Mouse (Mus musculus): ENCODE measurements around the gene Pla2g3. TPM values are rescaled to one million over a fixed set of nuclear protein-coding genes. Genes with fewer than 3 reads are reported as not detected.

The Pla2g3 gene
- total RNA-seq (2015) (0.71 and 0.75 TPM in 2 replicates), total RNA-seq (2017) (0.81 and 0.88 TPM in 2 replicates)

DNA sequence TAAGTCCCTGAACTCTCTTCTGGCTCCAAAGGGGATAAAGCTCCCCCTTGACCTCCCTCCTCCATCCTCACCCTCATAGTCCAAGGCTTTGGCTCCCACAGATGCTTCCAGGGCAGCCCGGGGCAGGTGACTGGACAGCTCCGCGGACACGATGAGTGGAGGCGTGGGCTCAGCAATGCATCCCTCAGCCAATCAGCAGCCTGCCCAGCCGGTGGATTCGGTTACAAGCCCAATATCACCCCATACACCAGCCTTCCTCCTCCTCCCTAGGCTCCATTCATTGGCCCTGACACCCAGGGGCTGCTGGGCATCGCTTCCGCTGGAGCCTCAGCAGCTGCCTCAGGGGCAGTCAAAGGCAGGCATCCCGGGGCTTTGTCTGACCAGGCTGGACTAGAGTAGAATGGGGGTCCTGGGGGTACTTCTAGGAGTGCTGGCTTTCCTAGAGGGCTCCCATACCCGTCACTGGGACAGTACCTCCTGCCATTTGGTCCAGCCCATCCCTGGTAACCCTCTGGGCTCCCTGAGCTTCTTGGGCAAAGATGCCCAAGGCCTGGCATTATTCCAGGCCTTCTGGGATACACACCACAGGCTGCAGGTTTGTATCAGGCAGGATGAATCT is at the start of gene Pla2g3:
Pla2g3 (plus strand) TSS at position 333 of the 619 bp plus-strand sequence.
- ATAC-seq (ENCODE audit: poor library complexity, severe bottlenecking): no peak

GRCm38 (mm10) chr11:3441696-3442443 is 46.2 kb upstream of the Pla2g3 start:
- ATAC-seq (ENCODE audit: poor library complexity, severe bottlenecking): no peak

DNA sequence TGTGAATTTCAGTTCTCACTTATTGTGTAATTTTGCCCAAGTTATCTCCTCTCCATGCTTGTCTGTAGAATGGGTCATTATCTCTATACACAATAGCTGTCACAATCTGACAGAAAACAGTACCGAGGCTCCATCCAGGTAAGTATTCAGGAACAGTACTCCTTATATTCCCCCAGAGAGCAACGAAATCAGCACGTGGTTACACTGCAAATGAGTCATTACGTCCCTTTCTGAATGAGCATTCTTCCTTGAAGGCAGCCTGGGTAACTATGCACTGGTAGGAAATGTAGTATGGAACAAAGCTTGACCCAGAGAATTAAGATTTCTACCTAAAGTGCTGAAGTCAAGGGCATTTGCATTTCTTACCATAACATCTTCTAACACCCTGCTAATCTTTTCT is 45.4 kb upstream of the Pla2g3 start:
- no peak for ATAC-seq (ENCODE audit: poor library complexity, severe bottlenecking)

GRCm38 (mm10) chr11:3443091-3443490 is 45.0 kb upstream of the Pla2g3 start:
- ATAC-seq (ENCODE audit: poor library complexity, severe bottlenecking): no peak

GRCm38 (mm10) chr11:3444875-3445274 is 43.2 kb upstream of the Pla2g3 start:
- peak; percentile 27; the same call in 1 of the 2 replicates for ATAC-seq (ENCODE audit: poor library complexity, severe bottlenecking)

DNA sequence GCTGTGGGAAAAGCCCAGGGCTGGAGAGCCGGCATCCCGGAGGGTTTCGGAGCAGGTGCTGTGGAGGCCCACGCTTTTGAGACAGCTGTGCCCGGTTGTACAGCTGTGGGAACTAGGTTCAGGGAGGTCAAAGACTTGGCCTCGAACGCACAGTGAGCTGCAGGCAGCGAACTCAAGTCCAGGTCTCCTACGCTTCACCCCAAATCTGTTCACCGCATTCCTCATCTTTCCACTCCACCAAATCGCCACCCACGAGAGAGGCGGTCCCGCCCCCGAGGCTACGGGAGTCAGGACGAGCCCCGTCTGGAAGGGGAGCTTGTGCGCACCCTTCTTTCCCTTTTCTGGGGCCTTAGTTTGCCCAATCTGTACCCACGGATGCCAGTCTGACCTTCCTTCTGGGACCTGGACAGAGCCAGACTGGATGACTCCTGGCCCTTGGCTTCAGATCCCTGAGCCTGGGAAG is 36.4 kb upstream of the Pla2g3 start:
- ATAC-seq (ENCODE audit: poor library complexity, severe bottlenecking): peak; percentile 64

DNA sequence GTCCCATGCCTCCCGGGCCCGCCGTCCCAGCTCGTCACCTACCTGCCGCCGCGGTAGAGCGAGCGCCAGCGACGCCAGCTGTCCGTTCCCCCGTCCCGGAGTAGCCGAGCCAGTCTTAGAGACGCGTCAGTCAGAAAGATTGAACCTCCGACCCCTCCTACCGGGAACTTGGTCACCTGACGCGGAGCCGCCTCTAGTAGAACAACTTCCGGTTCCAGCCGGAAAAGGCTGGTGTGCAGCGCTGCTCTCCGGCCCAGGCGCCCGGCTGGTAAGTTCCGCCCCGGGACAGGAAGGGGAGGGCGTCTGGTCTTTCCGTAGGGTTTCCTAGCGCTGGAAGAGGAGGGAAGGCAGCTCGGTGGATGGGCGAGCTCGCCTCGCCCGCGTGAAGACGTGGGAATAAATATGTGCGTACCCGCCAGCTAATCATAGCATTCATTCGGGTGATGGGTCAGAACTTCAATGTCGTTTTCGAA is 35.9 kb upstream of the Pla2g3 start, which contains the start of gene Rnf185:
Rnf185 (minus strand) TSS at position 197 of the 473 bp plus-strand sequence.
- ATAC-seq (ENCODE audit: poor library complexity, severe bottlenecking): peak; percentile 94

DNA sequence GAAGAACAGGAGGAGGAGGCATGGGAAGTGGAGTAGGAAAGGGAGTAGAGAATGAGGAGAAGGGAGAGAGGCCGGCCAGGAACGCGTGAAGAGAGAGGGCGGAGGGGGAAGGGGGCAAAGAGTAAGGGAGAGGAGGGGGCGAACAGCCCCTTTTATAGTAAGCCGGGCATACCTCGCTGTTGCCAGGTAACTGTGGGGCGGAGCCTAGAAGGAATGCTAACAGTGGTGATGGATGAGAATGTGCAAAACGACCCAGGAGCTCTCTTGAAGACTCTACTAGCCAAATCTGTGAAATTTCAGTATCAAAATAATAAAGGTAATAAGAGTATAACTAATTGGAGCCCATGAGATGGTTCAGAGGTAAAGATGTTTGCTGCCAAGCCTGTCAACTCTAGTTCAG is 35.3 kb upstream of the Pla2g3 start:
- ATAC-seq (ENCODE audit: poor library complexity, severe bottlenecking): no peak

- ATAC-seq (ENCODE audit: poor library complexity, severe bottlenecking): no peak
These were observed 34.6 kb upstream of the Pla2g3 start for GRCm38 (mm10) chr11:3453467-3453866.

DNA sequence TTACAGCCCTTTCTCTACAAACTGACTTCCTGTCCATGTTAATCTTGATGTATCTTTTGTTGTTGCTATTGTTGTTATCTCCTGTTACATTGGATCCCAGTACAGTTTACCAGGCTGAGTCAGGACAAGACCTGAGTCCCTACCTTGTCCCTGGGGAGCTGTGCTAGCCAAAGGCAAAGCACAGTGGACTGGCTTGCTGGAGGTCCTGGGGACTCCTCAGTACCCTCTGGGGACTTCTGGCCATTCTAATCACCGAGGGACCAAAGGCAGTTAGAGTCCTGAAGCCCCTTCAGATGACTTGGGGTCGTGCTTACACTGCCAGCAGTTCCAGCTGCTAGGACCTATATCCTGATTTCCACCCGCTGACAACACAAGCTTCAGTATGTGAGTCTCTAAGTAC is 33.6 kb upstream of the Pla2g3 start:
- no peak for ATAC-seq (ENCODE audit: poor library complexity, severe bottlenecking)

GRCm38 (mm10) chr11:3456354-3456753 is 31.7 kb upstream of the Pla2g3 start:
- ATAC-seq (ENCODE audit: poor library complexity, severe bottlenecking): peak; percentile 39; the same call in 1 of the 2 replicates

DNA sequence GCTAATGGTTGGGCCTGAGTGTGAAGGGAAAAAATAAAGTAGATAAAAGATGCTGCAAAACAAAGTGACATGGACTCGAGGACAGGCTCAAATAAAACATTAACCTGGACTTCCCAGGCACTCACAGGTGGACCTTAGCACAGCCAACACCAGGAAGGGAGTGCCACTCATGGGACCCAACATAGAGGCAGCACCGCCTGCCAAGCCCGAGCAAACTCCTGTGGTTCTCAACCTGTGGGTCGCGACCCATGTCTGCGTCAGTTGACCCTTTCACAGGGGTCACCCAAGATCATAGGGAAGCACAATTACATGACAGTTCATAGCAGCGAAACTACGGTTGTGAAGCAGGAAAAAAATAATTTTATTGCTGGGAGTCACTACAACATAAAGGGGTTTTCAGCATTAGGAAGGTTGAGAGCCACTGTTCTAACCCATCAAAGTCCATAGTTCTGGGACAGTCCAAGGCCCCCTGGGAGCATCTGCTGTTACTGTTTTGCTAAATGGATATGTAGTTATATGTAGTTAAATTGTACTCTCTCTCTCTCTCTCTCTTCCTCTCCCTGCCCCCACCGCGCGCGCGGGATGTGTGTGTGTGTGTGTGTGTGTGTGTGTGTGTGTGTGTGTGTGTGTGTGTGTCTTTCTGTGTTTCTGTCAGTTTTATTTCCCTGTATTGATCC is 29.5 kb upstream of the Pla2g3 start:
- ATAC-seq (ENCODE audit: poor library complexity, severe bottlenecking): no peak

- ATAC-seq (ENCODE audit: poor library complexity, severe bottlenecking): no peak
These were observed 29.0 kb upstream of the Pla2g3 start for GRCm38 (mm10) chr11:3459105-3459468.

- no peak for ATAC-seq (ENCODE audit: poor library complexity, severe bottlenecking)
These were observed 25.2 kb upstream of the Pla2g3 start for GRCm38 (mm10) chr11:3462846-3463245.

DNA sequence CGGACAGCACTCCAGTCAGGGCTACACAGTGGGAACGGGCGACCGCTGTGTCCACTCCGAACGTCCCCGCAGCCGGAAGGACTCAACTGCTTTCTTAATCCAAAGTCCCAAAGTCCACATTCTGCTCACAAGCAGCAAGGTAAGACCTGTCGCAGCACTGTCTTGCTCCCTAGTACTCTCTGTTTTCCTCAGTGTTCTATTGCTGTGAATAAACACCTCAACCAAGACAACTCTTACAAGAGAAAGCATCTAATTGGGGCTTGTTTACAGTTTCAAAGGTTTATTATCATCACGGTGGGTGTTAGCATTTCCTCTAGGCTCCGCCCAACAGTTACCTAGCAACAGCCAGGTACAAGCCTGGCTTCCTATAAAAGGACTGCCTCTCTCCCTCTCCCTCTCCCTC is 16.6 kb upstream of the Pla2g3 start:
- ATAC-seq (ENCODE audit: poor library complexity, severe bottlenecking): no peak

GRCm38 (mm10) chr11:3472484-3472883 is 15.6 kb upstream of the Pla2g3 start:
- ATAC-seq (ENCODE audit: poor library complexity, severe bottlenecking): peak; percentile 81

DNA sequence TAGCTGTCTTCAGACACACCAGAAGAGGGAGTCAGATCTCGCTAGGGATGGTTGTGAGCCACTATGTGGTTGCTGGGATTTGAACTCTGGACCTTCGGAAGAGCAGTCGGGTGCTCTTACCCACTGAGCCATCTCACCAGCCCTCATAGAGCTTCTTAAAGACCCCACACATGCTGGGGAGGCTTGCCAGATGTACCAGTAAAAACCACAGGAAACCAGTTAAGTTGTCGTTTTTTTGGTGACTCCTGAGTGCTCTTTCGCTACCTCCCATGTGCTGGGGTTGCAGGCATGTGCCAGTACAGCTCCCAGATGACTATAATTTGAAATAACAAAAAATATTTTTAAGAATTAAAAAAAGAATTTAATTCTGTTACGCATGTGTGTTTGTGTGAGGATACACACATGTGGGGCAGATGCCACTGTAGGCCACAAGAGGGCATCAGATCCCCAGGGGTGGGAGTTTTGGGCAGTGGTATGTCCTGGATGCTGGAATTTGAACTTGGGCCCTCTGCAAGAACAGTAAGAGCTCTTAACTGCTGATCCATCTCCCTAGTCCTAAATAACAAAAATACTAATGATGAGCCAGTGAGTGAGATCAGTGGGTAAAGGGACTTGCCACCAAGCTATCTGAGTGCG is 13.5 kb upstream of the Pla2g3 start:
- peak; percentile 53 for ATAC-seq (ENCODE audit: poor library complexity, severe bottlenecking)

DNA sequence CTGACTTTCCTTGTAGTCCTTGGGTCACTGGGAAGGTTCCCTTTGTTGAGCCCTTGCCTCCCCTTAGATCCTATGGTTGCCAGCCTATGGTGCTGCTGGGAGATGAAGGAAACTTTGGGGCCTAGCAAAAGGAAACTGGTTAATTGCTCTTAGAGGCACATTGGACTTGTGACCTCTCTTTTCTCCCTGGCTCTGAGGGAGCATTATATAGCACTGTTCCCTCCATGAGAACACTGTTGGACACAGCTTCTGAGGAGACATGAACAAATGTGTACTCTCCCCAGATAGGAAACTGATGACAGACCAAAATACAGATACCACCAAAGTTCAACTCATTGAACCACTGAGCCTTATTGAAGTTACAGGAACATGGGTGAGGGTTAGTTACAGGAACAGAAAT is 12.6 kb upstream of the Pla2g3 start:
- no peak for ATAC-seq (ENCODE audit: poor library complexity, severe bottlenecking)

- ATAC-seq (ENCODE audit: poor library complexity, severe bottlenecking): no peak
These were observed 4.0 kb upstream of the Pla2g3 start for GRCm38 (mm10) chr11:3483980-3484642.

DNA sequence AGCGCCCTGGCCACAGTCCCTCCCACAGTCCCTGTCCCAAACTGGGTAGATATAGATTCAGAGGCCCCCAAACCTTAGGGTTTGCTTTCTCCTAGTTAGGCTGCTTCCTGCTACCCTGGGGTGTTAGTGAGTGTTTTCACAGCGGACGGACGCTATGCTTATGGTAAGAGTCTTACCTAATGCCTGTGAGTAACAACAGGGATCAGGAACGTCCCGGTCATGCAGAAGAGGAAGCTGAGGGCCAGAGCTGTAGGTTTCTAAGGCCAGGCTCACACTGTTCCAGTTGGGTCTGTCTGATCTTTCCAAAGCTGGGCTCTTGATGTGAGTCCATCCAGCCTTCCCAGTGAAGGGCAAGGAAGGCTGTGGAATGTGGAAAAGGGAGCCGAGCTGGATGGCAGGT is 1.7 kb upstream of the Pla2g3 start:
- peak; percentile 83 for ATAC-seq (ENCODE audit: poor library complexity, severe bottlenecking)

DNA sequence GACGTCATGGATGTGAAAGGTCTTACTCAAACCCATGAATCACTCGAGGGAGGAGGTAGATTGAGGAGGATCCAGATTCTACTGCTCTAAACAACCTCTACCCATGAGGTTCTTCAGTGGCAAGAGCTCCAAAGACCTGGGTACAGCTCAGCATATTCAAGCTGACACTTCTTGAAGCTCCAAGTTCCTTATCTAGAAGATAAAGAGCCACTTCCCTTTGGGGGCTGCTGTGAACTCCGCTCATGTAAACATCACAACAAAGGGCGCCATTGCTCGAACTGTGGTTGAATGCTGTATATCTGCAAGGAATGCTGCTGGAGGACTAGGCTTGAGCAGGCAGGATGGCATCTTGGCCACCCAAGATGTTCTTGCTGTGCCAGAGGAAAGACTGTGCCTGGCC is 952 bp downstream of the Pla2g3 start:
- peak; percentile 32 for ATAC-seq (ENCODE audit: poor library complexity, severe bottlenecking)
